Mouse (Mus musculus) testis, postnatal 10 days (tissue): ENCODE data around the gene Pdgfra.

ENCODE experiments used
- DNase-seq: peaks from one replicate; pipeline ENCODE4 v3.0.0; 2021; ENCODE audit warnings: low spot score

Gene Pdgfra

GRCm38 (mm10) chr5:75152021-75152425 is at the start of gene Pdgfra:
Pdgfra (plus strand) TSS chr5:75152292.
- DNase-seq: peak; percentile 60

- DNase-seq: no peak
Observed at GRCm38 (mm10) chr5:75106511-75106910, 45.6 kb upstream of the Pdgfra start.

GRCm38 (mm10) chr5:75109368-75109767 is 42.7 kb upstream of the Pdgfra start:
- DNase-seq: no peak

- DNase-seq: no peak
Observed at GRCm38 (mm10) chr5:75111781-75112180, 40.3 kb upstream of the Pdgfra start.

- DNase-seq: peak; percentile 55
Observed at GRCm38 (mm10) chr5:75118840-75119239, 33.3 kb upstream of the Pdgfra start.

GRCm38 (mm10) chr5:75121646-75122045 is 30.4 kb upstream of the Pdgfra start:
- peak; percentile 59 for DNase-seq

- peak; percentile 26 for DNase-seq
Observed at GRCm38 (mm10) chr5:75134681-75135080, 17.4 kb upstream of the Pdgfra start.

GRCm38 (mm10) chr5:75143092-75143491 is 9.0 kb upstream of the Pdgfra start:
- DNase-seq: peak; percentile 75

GRCm38 (mm10) chr5:75143767-75144166 is 8.3 kb upstream of the Pdgfra start:
- peak; percentile 36 for DNase-seq

- peak; percentile 31 for DNase-seq
Observed at GRCm38 (mm10) chr5:75145341-75145740, 6.8 kb upstream of the Pdgfra start.

GRCm38 (mm10) chr5:75146469-75146868 is 5.6 kb upstream of the Pdgfra start:
- DNase-seq: no peak

- peak; percentile 61 for DNase-seq
Observed at GRCm38 (mm10) chr5:75148343-75149127, 3.6 kb upstream of the Pdgfra start.

- DNase-seq: peak; percentile 38
Observed at GRCm38 (mm10) chr5:75149380-75149779, 2.7 kb upstream of the Pdgfra start.

- DNase-seq: peak; percentile 75
Observed at GRCm38 (mm10) chr5:75149880-75150279, 2.2 kb upstream of the Pdgfra start.

GRCm38 (mm10) chr5:75150341-75150981 is 1.6 kb upstream of the Pdgfra start:
- DNase-seq: peak; percentile 49

- DNase-seq: peak; percentile 96
Observed at GRCm38 (mm10) chr5:75151146-75151900, 769 bp upstream of the Pdgfra start.

- DNase-seq: peak; percentile 82
Observed at GRCm38 (mm10) chr5:75152791-75153625, 916 bp downstream of the Pdgfra start.

GRCm38 (mm10) chr5:75153626-75153960 is 1.5 kb downstream of the Pdgfra start:
- no peak for DNase-seq

- DNase-seq: peak; percentile 52
Observed at GRCm38 (mm10) chr5:75153961-75154620, 2.0 kb downstream of the Pdgfra start.

- peak; percentile 76 for DNase-seq
Observed at GRCm38 (mm10) chr5:75154621-75155235, 2.6 kb downstream of the Pdgfra start.

GRCm38 (mm10) chr5:75155281-75155680 is 3.2 kb downstream of the Pdgfra start:
- no peak for DNase-seq
